Mouse (Mus musculus) stomach, postnatal 0 days (tissue): ENCODE measurements around the gene Ankrd6.

Experiments
- CTCF ChIP-seq: IDR thresholded peaks from 2 replicates; pipeline ENCODE4 v1.5.1; 2016; ENCODE audit warnings: antibody characterized with exemption, low read depth, mild to moderate bottlenecking, moderate library complexity
- EP300 ChIP-seq: optimal IDR thresholded peaks from 2 replicates; pipeline ENCODE3; 2016; ENCODE audit warnings: antibody characterized with exemption

DNA sequence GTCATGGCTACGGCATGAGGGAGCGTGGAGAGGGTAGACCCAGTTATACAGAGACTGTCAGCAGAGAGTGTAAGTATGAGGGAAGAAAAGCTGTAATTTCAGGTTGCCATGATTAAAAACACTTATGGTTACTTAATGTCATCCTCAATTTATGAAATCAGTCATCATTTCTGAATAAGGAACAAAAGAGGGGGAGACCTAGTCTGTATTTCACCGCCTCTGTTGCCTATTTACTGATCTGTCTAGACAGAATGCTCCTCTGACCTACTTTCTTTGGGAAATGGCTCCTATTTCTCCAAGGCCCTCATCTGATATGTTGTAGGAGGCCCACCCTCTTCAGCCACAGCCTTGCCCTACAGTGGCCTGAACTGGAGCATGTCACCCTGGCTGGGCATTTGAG is 130.0 kb downstream of the Ankrd6 start:
- no peak for TF ChIP-seq CTCF
- no peak for TF ChIP-seq EP300
